Mouse (Mus musculus): ENCODE data around the gene Gm38100. TPM values are rescaled to one million over a fixed set of nuclear protein-coding genes. Genes with fewer than 3 reads are reported as not detected.
A peak's percentile ranks its signal among the peaks of the same experiment; 100 is the strongest.

The Gm38100 gene
- not detected in 2 replicates for polyA plus RNA-seq (2016; fragmentation: Nextera tagmentation; extraction: Ambion mirVana)

GRCm38 (mm10) chr1:175920029-175920428 lies at the start of gene Gm38100:
TSS of gene Gm38100 (plus strand) at chr1:175920329.
- no peaks in the 10 kb centered on the region for H3K4me1 ChIP-seq
- no peaks in the 10 kb centered on the region for H3K9me3 ChIP-seq (replicated peaks)
- no peak within 1 kb of the TSS for H3K4me2 ChIP-seq
- H3K36me3 ChIP-seq = no peaks in the 10 kb centered on the region
- no peak within 1 kb of the TSS for H3K9ac ChIP-seq
- H3K27ac ChIP-seq = no peak within 1 kb of the TSS
- ATAC-seq = no peak
- no peaks in the 10 kb centered on the region for H3K27me3 ChIP-seq (replicated peaks)
- no peak within 1 kb of the TSS for H3K4me3 ChIP-seq
- 71% methylated on average over 9 of the region's 9 CpGs for WGBS (ENCODE audit: insufficient replicate concordance)

- Histone ChIP-seq H3K4me3 (no peak overlapping the region), H3K4me1 (no peaks in the 10 kb centered on the region), H3K9me3 (replicated peaks) (no peaks in the 10 kb centered on the region), H3K27me3 (replicated peaks) (no peaks in the 10 kb centered on the region), H3K27ac (no peak overlapping the region), H3K36me3 (no peaks in the 10 kb centered on the region), H3K4me2 (no peak overlapping the region), H3K9ac (no peak overlapping the region)
- ATAC-seq = no peak
- WGBS (ENCODE audit: insufficient replicate concordance) = 72% methylated on average over 3 of the region's 3 CpGs
These were observed 49.4 kb upstream of the Gm38100 start for GRCm38 (mm10) chr1:175870716-175871115.

- Histone ChIP-seq H3K4me2 (no peak overlapping the region), H3K27me3 (replicated peaks) (no peaks in the 10 kb centered on the region), H3K27ac (no peak overlapping the region), H3K9ac (no peak overlapping the region), H3K9me3 (replicated peaks) (no peaks in the 10 kb centered on the region), H3K36me3 (no peaks in the 10 kb centered on the region), H3K4me1 (no peaks in the 10 kb centered on the region), H3K4me3 (no peak overlapping the region)
- 76% methylated on average over 6 of the region's 6 CpGs for WGBS (ENCODE audit: insufficient replicate concordance)
- ATAC-seq = no peak
These were observed 47.9 kb upstream of the Gm38100 start for GRCm38 (mm10) chr1:175872028-175872816.

GRCm38 (mm10) chr1:175880453-175881296 lies 39.5 kb upstream of the Gm38100 start, which contains the start of gene Exo1:
TSS of gene Exo1 (plus strand) at chr1:175880581.
- under 1% methylated on average over 66 of the region's 66 CpGs for WGBS (ENCODE audit: insufficient replicate concordance)
- peak within 1 kb of the TSS; percentile 87 for H3K9ac ChIP-seq
- H3K27ac ChIP-seq = peak within 1 kb of the TSS; percentile 88
- H3K4me1 ChIP-seq = peaks cover 23% of the 10 kb centered on the region
- peak within 1 kb of the TSS; percentile 77 for H3K4me2 ChIP-seq
- H3K9me3 ChIP-seq (replicated peaks) = no peaks in the 10 kb centered on the region
- no peaks in the 10 kb centered on the region for H3K27me3 ChIP-seq (replicated peaks)
- ATAC-seq = peak; percentile 98
- peak within 1 kb of the TSS; percentile 91 for H3K4me3 ChIP-seq
- peaks cover 41% of the 10 kb centered on the region for H3K36me3 ChIP-seq

DNA sequence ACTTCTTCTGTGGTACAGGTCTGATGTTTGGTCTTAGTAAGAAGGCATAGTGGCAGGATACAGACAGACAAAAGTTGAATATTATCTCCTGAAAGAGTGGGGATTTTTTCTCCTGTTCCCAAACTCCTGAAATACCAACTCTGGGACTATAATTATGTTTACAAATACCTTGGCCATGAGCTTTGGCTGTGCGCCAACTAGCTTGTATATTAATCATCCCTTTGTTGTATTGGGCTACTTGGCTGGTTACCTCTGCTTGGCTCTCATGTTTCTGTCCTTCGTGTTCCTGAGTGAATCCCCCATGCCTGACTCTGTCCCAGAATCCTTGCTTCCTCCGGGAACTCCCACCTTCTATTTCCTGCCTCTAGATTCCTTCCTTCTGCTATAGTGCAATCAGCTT lies 36.7 kb upstream of the Gm38100 start:
- H3K27me3 ChIP-seq (replicated peaks) = no peaks in the 10 kb centered on the region
- H3K4me1 ChIP-seq = peaks cover 23% of the 10 kb centered on the region
- no peaks in the 10 kb centered on the region for H3K9me3 ChIP-seq (replicated peaks)
- H3K4me2 ChIP-seq = peak overlapping the region; percentile 77; the same call in 1 of the 2 replicates
- H3K36me3 ChIP-seq = peaks cover 66% of the 10 kb centered on the region
- H3K4me3 ChIP-seq = no peak overlapping the region
- ATAC-seq = no peak
- no peak overlapping the region for H3K27ac ChIP-seq
- no peak overlapping the region for H3K9ac ChIP-seq
- WGBS (ENCODE audit: insufficient replicate concordance) = 88% methylated on average over 3 of the region's 3 CpGs

DNA sequence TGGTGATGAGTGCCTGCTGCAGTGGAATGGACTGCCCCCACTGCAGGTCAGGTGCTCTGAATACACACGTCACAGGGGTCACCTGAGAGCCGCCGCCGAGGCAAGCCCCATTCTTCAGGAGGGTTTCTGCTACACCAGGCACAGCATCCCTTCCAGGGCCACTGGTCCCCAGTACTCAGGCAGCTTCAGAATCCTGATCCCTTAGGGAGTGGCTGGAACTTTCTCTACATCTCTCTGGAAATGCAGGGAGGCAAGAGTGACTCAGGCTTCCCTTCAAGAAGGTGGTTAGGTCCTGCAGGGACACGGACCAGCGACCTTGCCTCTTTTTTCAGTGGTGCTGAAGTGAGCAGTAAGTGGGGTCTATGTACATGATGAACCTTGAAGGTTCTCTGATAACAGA lies 26.9 kb upstream of the Gm38100 start:
- H3K4me2 ChIP-seq = no peak overlapping the region
- no peak for ATAC-seq
- no peak overlapping the region for H3K4me3 ChIP-seq
- no peaks in the 10 kb centered on the region for H3K9me3 ChIP-seq (replicated peaks)
- no peaks in the 10 kb centered on the region for H3K27me3 ChIP-seq (replicated peaks)
- H3K36me3 ChIP-seq = peaks cover 81% of the 10 kb centered on the region
- no peak overlapping the region for H3K9ac ChIP-seq
- no peaks in the 10 kb centered on the region for H3K4me1 ChIP-seq
- 92% methylated on average over 6 of the region's 6 CpGs for WGBS (ENCODE audit: insufficient replicate concordance)
- no peak overlapping the region for H3K27ac ChIP-seq

GRCm38 (mm10) chr1:175893726-175894125 lies 26.4 kb upstream of the Gm38100 start:
- H3K9me3 ChIP-seq (replicated peaks) = no peaks in the 10 kb centered on the region
- H3K4me3 ChIP-seq = no peak overlapping the region
- ATAC-seq = no peak
- H3K4me2 ChIP-seq = no peak overlapping the region
- H3K36me3 ChIP-seq = peaks cover 81% of the 10 kb centered on the region
- WGBS (ENCODE audit: insufficient replicate concordance) = 92% methylated on average over 12 of the region's 12 CpGs
- no peaks in the 10 kb centered on the region for H3K4me1 ChIP-seq
- H3K27ac ChIP-seq = no peak overlapping the region
- no peak overlapping the region for H3K9ac ChIP-seq
- H3K27me3 ChIP-seq (replicated peaks) = no peaks in the 10 kb centered on the region

GRCm38 (mm10) chr1:175911207-175911606 lies 8.9 kb upstream of the Gm38100 start:
- ATAC-seq = peak; percentile 53; the same call in 1 of the 2 replicates
- H3K4me1 ChIP-seq = peaks cover 10% of the 10 kb centered on the region
- H3K9me3 ChIP-seq (replicated peaks) = no peaks in the 10 kb centered on the region
- no peak overlapping the region for H3K27ac ChIP-seq
- no peak overlapping the region for H3K4me3 ChIP-seq
- no peaks in the 10 kb centered on the region for H3K27me3 ChIP-seq (replicated peaks)
- 64% methylated on average over 2 of the region's 2 CpGs for WGBS (ENCODE audit: insufficient replicate concordance)
- H3K9ac ChIP-seq = no peak overlapping the region
- peaks cover 49% of the 10 kb centered on the region for H3K36me3 ChIP-seq
- H3K4me2 ChIP-seq = no peak overlapping the region

- no peak overlapping the region for H3K4me2 ChIP-seq
- H3K9ac ChIP-seq = no peak overlapping the region
- 77% methylated on average over 3 of the region's 3 CpGs for WGBS (ENCODE audit: insufficient replicate concordance)
- H3K36me3 ChIP-seq = peaks cover 40% of the 10 kb centered on the region
- no peak for ATAC-seq
- H3K9me3 ChIP-seq (replicated peaks) = no peaks in the 10 kb centered on the region
- peaks cover 10% of the 10 kb centered on the region for H3K4me1 ChIP-seq
- no peak overlapping the region for H3K27ac ChIP-seq
- no peak overlapping the region for H3K4me3 ChIP-seq
- H3K27me3 ChIP-seq (replicated peaks) = no peaks in the 10 kb centered on the region
These were observed 8.1 kb upstream of the Gm38100 start for GRCm38 (mm10) chr1:175912038-175912437.

DNA sequence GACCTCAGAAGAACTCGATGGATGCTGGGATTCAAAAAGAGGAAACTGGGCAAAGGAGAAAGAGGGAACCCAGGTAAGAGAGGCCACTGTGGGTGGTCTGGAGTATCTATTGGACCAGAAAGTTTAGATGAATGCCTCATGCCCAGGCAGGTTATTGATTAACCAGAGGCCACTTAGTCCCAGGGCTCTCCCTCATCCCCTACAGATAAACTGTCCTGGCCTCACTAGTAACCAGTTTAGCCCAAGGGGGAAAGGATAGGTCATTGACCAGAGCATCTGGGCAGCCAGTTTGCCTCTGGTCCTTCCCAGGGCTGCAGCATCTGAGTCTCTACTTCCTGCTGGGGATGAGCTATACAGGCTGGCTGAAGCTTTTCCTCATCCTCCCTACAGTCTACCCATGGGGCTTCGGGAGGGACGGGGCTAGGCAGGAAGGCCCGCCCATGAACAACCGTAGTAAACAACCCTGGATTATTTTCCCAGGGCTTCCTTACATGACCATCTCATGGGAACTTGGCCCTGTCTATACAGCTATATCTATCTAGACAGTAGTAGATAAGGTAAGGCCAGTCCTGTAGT lies 6.3 kb upstream of the Gm38100 start:
- H3K36me3 ChIP-seq = peaks cover 23% of the 10 kb centered on the region
- no peak overlapping the region for H3K27ac ChIP-seq
- 52% methylated on average over 5 of the region's 5 CpGs for WGBS (ENCODE audit: insufficient replicate concordance)
- no peak overlapping the region for H3K9ac ChIP-seq
- H3K4me1 ChIP-seq = peaks cover 10% of the 10 kb centered on the region
- H3K4me3 ChIP-seq = no peak overlapping the region
- no peaks in the 10 kb centered on the region for H3K9me3 ChIP-seq (replicated peaks)
- H3K4me2 ChIP-seq = no peak overlapping the region
- no peaks in the 10 kb centered on the region for H3K27me3 ChIP-seq (replicated peaks)
- ATAC-seq = peak; percentile 55

GRCm38 (mm10) chr1:175921091-175921490 lies 962 bp downstream of the Gm38100 start:
- no peak overlapping the region for H3K9ac ChIP-seq
- ATAC-seq = no peak
- H3K36me3 ChIP-seq = no peaks in the 10 kb centered on the region
- no peaks in the 10 kb centered on the region for H3K9me3 ChIP-seq (replicated peaks)
- no peak overlapping the region for H3K4me2 ChIP-seq
- H3K27me3 ChIP-seq (replicated peaks) = no peaks in the 10 kb centered on the region
- 80% methylated on average over 8 of the region's 8 CpGs for WGBS (ENCODE audit: insufficient replicate concordance)
- H3K27ac ChIP-seq = no peak overlapping the region
- H3K4me3 ChIP-seq = no peak overlapping the region
- no peaks in the 10 kb centered on the region for H3K4me1 ChIP-seq

All from liver, embryonic 12.5 days (tissue).